Mouse (Mus musculus): ENCODE results near the gene Gli1. TPM values are rescaled to one million over a fixed set of nuclear protein-coding genes. Genes with fewer than 3 reads are reported as not detected.

Gli1 gene
- polyA plus RNA-seq, 1 experiment = 11.1 TPM

GRCm38 (mm10) chr10:127350594-127351284 is 9.0 kb upstream of the Gli1 start:
- Histone ChIP-seq H3K4me3 (replicated peaks; ENCODE audit: extremely low read depth, low read depth, low read length) (no peak overlapping the region), H3K4me1 (ENCODE audit: control insufficient read depth, insufficient read depth, low read length) (no peaks in the 10 kb centered on the region)
- DNase-seq = peak; percentile 59
- TF ChIP-seq POLR2A (IDR thresholded peaks at IDR 0.05; ENCODE audit: borderline replicate concordance, extremely low read depth, low read depth, low read length) (no peak), CTCF (IDR thresholded peaks at IDR 0.05; ENCODE audit: insufficient read depth, low read length) (peak; percentile 81)
- 13% methylated on average over 24 of the region's 24 CpGs for WGBS

- TF ChIP-seq CTCF (IDR thresholded peaks at IDR 0.05; ENCODE audit: insufficient read depth, low read length) (no peak), POLR2A (IDR thresholded peaks at IDR 0.05; ENCODE audit: borderline replicate concordance, extremely low read depth, low read depth, low read length) (no peak)
- 74% methylated on average over 8 of the region's 8 CpGs for WGBS
- H3K4me1 ChIP-seq (ENCODE audit: control insufficient read depth, insufficient read depth, low read length) = no peaks in the 10 kb centered on the region
- DNase-seq = no peak
- H3K4me3 ChIP-seq (replicated peaks; ENCODE audit: extremely low read depth, low read depth, low read length) = no peak overlapping the region
Observed at GRCm38 (mm10) chr10:127349810-127350209, 8.0 kb upstream of the Gli1 start.

GRCm38 (mm10) chr10:127348957-127349356 is 7.2 kb upstream of the Gli1 start:
- H3K4me3 ChIP-seq (replicated peaks; ENCODE audit: extremely low read depth, low read depth, low read length) = no peak overlapping the region
- TF ChIP-seq POLR2A (IDR thresholded peaks at IDR 0.05; ENCODE audit: borderline replicate concordance, extremely low read depth, low read depth, low read length) = no peak
- peak; percentile 24; the same call in 1 of the 2 replicates for TF ChIP-seq CTCF (IDR thresholded peaks at IDR 0.05; ENCODE audit: insufficient read depth, low read length)
- no peak for DNase-seq
- H3K4me1 ChIP-seq (ENCODE audit: control insufficient read depth, insufficient read depth, low read length) = no peaks in the 10 kb centered on the region
- 56% methylated on average over 4 of the region's 4 CpGs for WGBS

- Histone ChIP-seq H3K4me3 (replicated peaks; ENCODE audit: extremely low read depth, low read depth, low read length) (no peak overlapping the region), H3K4me1 (ENCODE audit: control insufficient read depth, insufficient read depth, low read length) (0 out of 2 replicates have a peak, but pooled peaks cover 2% of the 10 kb centered on the region)
- TF ChIP-seq POLR2A (IDR thresholded peaks at IDR 0.05; ENCODE audit: borderline replicate concordance, extremely low read depth, low read depth, low read length) (no peak), CTCF (IDR thresholded peaks at IDR 0.05; ENCODE audit: insufficient read depth, low read length) (no peak)
- no peak for DNase-seq
- WGBS = 73% methylated on average over 3 of the region's 3 CpGs
Observed at GRCm38 (mm10) chr10:127346173-127346572, 4.4 kb upstream of the Gli1 start.

GRCm38 (mm10) chr10:127343029-127343428 is 1.3 kb upstream of the Gli1 start:
- DNase-seq = no peak
- Histone ChIP-seq H3K4me1 (ENCODE audit: control insufficient read depth, insufficient read depth, low read length) (peaks cover 2% of the 10 kb centered on the region; the same call in 1 of the 2 replicates), H3K4me3 (replicated peaks; ENCODE audit: extremely low read depth, low read depth, low read length) (no peak overlapping the region)
- 64% methylated on average over 3 of the region's 3 CpGs for WGBS
- no peak for TF ChIP-seq POLR2A (IDR thresholded peaks at IDR 0.05; ENCODE audit: borderline replicate concordance, extremely low read depth, low read depth, low read length)
- no peak for TF ChIP-seq CTCF (IDR thresholded peaks at IDR 0.05; ENCODE audit: insufficient read depth, low read length)

- WGBS = 2% methylated on average over 11 of the region's 11 CpGs
- Histone ChIP-seq H3K4me3 (replicated peaks; ENCODE audit: extremely low read depth, low read depth, low read length) (no peak overlapping the region), H3K4me1 (ENCODE audit: control insufficient read depth, insufficient read depth, low read length) (peaks cover 2% of the 10 kb centered on the region; the same call in 1 of the 2 replicates)
- DNase-seq = no peak
- no peak for TF ChIP-seq POLR2A (IDR thresholded peaks at IDR 0.05; ENCODE audit: borderline replicate concordance, extremely low read depth, low read depth, low read length)
Observed at GRCm38 (mm10) chr10:127341360-127341690, 449 bp downstream of the Gli1 start.

- 3% methylated on average over 27 of the region's 27 CpGs for WGBS
- no peak overlapping the region for H3K4me3 ChIP-seq (replicated peaks; ENCODE audit: extremely low read depth, low read depth, low read length)
- DNase-seq = no peak
- TF ChIP-seq POLR2A (IDR thresholded peaks at IDR 0.05; ENCODE audit: borderline replicate concordance, extremely low read depth, low read depth, low read length) (no peak), CTCF (IDR thresholded peaks at IDR 0.05; ENCODE audit: insufficient read depth, low read length) (no peak)
- H3K4me1 ChIP-seq (ENCODE audit: control insufficient read depth, insufficient read depth, low read length) = peaks cover 2% of the 10 kb centered on the region; the same call in 1 of the 2 replicates
Observed at GRCm38 (mm10) chr10:127340577-127341359, 1.0 kb downstream of the Gli1 start.

- Histone ChIP-seq H3K4me3 (replicated peaks; ENCODE audit: extremely low read depth, low read depth, low read length) (peak overlapping the region; percentile 59), H3K4me1 (ENCODE audit: control insufficient read depth, insufficient read depth, low read length) (peaks cover 2% of the 10 kb centered on the region; the same call in 1 of the 2 replicates)
- DNase-seq = peak; percentile 25
- under 1% methylated on average over 40 of the region's 42 CpGs for WGBS
- no peak for TF ChIP-seq POLR2A (IDR thresholded peaks at IDR 0.05; ENCODE audit: borderline replicate concordance, extremely low read depth, low read depth, low read length)
- TF ChIP-seq CTCF (IDR thresholded peaks at IDR 0.05; ENCODE audit: insufficient read depth, low read length) = no peak
Observed at GRCm38 (mm10) chr10:127339683-127340576, 1.8 kb downstream of the Gli1 start.

Data from lung, adult 2 months (tissue).